Mouse (Mus musculus): ENCODE results near the gene Mif. TPM values are rescaled to one million over a fixed set of nuclear protein-coding genes. Genes with fewer than 3 reads are reported as not detected.
"Not testable (repeated sequence)": the region's sequence is repeated elsewhere in the genome, so short reads cannot be mapped to it uniquely, and the experiment has no call there.

Mif gene
- 261 and 275 TPM in 2 replicates for polyA plus RNA-seq (2012; rRNA removed)

- H3K4me3 ChIP-seq (ENCODE audit: control insufficient read depth, low read depth, low read length): peak within 1 kb of the TSS; percentile 92
- not testable (repeated sequence) for H3K36me3 ChIP-seq (ENCODE audit: control insufficient read depth, insufficient read depth, low read length); H3K4me1 ChIP-seq (ENCODE audit: control insufficient read depth, insufficient read depth, low read length); H3K27me3 ChIP-seq (ENCODE audit: control insufficient read depth, insufficient read depth, low read length)
- peak within 1 kb of the TSS; percentile 86 for H3K27ac ChIP-seq (ENCODE audit: control insufficient read depth, insufficient read depth, low read depth, low read length)
- TF ChIP-seq CTCF (IDR thresholded peaks at IDR 0.05; ENCODE audit: control insufficient read depth, insufficient read depth, insufficient replicate concordance, low read depth, low read length) (0 out of 2 replicates have a peak, but pooled peaks have one; percentile 0), POLR2A (IDR thresholded peaks at IDR 0.05; ENCODE audit: control insufficient read depth, low read depth, low read length) (peak; percentile 89)
Measured at GRCm38 (mm10) chr10:75859786-75860470, at the start of gene Mif. Gene Mif (minus strand): TSS chr10:75860240.

GRCm38 (mm10) chr10:75906882-75907281 is 46.8 kb upstream of the Mif start:
- no peak for TF ChIP-seq POLR2A (IDR thresholded peaks at IDR 0.05; ENCODE audit: control insufficient read depth, low read depth, low read length)
- no peak for TF ChIP-seq CTCF (IDR thresholded peaks at IDR 0.05; ENCODE audit: control insufficient read depth, insufficient read depth, insufficient replicate concordance, low read depth, low read length)
- no peaks in the 10 kb centered on the region; the same call in 1 of the 2 replicates for H3K4me1 ChIP-seq (ENCODE audit: control insufficient read depth, insufficient read depth, low read length)
- no peak overlapping the region for H3K4me3 ChIP-seq (ENCODE audit: control insufficient read depth, low read depth, low read length)
- H3K27ac ChIP-seq (ENCODE audit: control insufficient read depth, insufficient read depth, low read depth, low read length): no peak overlapping the region
- peaks cover 3% of the 10 kb centered on the region for H3K36me3 ChIP-seq (ENCODE audit: control insufficient read depth, insufficient read depth, low read length)
- H3K27me3 ChIP-seq (ENCODE audit: control insufficient read depth, insufficient read depth, low read length): no peaks in the 10 kb centered on the region

GRCm38 (mm10) chr10:75904391-75904790 is 44.4 kb upstream of the Mif start:
- TF ChIP-seq POLR2A (IDR thresholded peaks at IDR 0.05; ENCODE audit: control insufficient read depth, low read depth, low read length) (no peak), CTCF (IDR thresholded peaks at IDR 0.05; ENCODE audit: control insufficient read depth, insufficient read depth, insufficient replicate concordance, low read depth, low read length) (no peak)
- Histone ChIP-seq H3K4me3 (ENCODE audit: control insufficient read depth, low read depth, low read length) (no peak overlapping the region), H3K27ac (ENCODE audit: control insufficient read depth, insufficient read depth, low read depth, low read length) (no peak overlapping the region), H3K36me3 (ENCODE audit: control insufficient read depth, insufficient read depth, low read length) (no peaks in the 10 kb centered on the region), H3K27me3 (ENCODE audit: control insufficient read depth, insufficient read depth, low read length) (no peaks in the 10 kb centered on the region), H3K4me1 (ENCODE audit: control insufficient read depth, insufficient read depth, low read length) (no peaks in the 10 kb centered on the region; the same call in 1 of the 2 replicates)

- Histone ChIP-seq H3K4me1 (ENCODE audit: control insufficient read depth, insufficient read depth, low read length) (peaks cover 17% of the 10 kb centered on the region), H3K36me3 (ENCODE audit: control insufficient read depth, insufficient read depth, low read length) (no peaks in the 10 kb centered on the region), H3K27ac (ENCODE audit: control insufficient read depth, insufficient read depth, low read depth, low read length) (no peak overlapping the region), H3K27me3 (ENCODE audit: control insufficient read depth, insufficient read depth, low read length) (no peaks in the 10 kb centered on the region), H3K4me3 (ENCODE audit: control insufficient read depth, low read depth, low read length) (no peak overlapping the region)
- TF ChIP-seq CTCF (IDR thresholded peaks at IDR 0.05; ENCODE audit: control insufficient read depth, insufficient read depth, insufficient replicate concordance, low read depth, low read length): no peak
- no peak for TF ChIP-seq POLR2A (IDR thresholded peaks at IDR 0.05; ENCODE audit: control insufficient read depth, low read depth, low read length)
Measured at GRCm38 (mm10) chr10:75898846-75899245, 38.8 kb upstream of the Mif start.

- Histone ChIP-seq H3K36me3 (ENCODE audit: control insufficient read depth, insufficient read depth, low read length) (no peaks in the 10 kb centered on the region), H3K4me3 (ENCODE audit: control insufficient read depth, low read depth, low read length) (no peak overlapping the region), H3K27ac (ENCODE audit: control insufficient read depth, insufficient read depth, low read depth, low read length) (peak overlapping the region; percentile 35; the same call in 1 of the 2 replicates), H3K4me1 (ENCODE audit: control insufficient read depth, insufficient read depth, low read length) (peaks cover 18% of the 10 kb centered on the region), H3K27me3 (ENCODE audit: control insufficient read depth, insufficient read depth, low read length) (no peaks in the 10 kb centered on the region)
- TF ChIP-seq CTCF (IDR thresholded peaks at IDR 0.05; ENCODE audit: control insufficient read depth, insufficient read depth, insufficient replicate concordance, low read depth, low read length): no peak
- TF ChIP-seq POLR2A (IDR thresholded peaks at IDR 0.05; ENCODE audit: control insufficient read depth, low read depth, low read length): no peak
Measured at GRCm38 (mm10) chr10:75898039-75898564, 38.1 kb upstream of the Mif start.

- Histone ChIP-seq H3K4me3 (ENCODE audit: control insufficient read depth, low read depth, low read length) (no peak overlapping the region), H3K27ac (ENCODE audit: control insufficient read depth, insufficient read depth, low read depth, low read length) (no peak overlapping the region), H3K4me1 (ENCODE audit: control insufficient read depth, insufficient read depth, low read length) (peaks cover 18% of the 10 kb centered on the region), H3K27me3 (ENCODE audit: control insufficient read depth, insufficient read depth, low read length) (no peaks in the 10 kb centered on the region), H3K36me3 (ENCODE audit: control insufficient read depth, insufficient read depth, low read length) (no peaks in the 10 kb centered on the region)
- no peak for TF ChIP-seq POLR2A (IDR thresholded peaks at IDR 0.05; ENCODE audit: control insufficient read depth, low read depth, low read length)
- peak; percentile 39; the same call in 1 of the 2 replicates for TF ChIP-seq CTCF (IDR thresholded peaks at IDR 0.05; ENCODE audit: control insufficient read depth, insufficient read depth, insufficient replicate concordance, low read depth, low read length)
Measured at GRCm38 (mm10) chr10:75897373-75897772, 37.3 kb upstream of the Mif start.

- no peak overlapping the region for H3K4me3 ChIP-seq (ENCODE audit: control insufficient read depth, low read depth, low read length)
- TF ChIP-seq POLR2A (IDR thresholded peaks at IDR 0.05; ENCODE audit: control insufficient read depth, low read depth, low read length): no peak
- no peak for TF ChIP-seq CTCF (IDR thresholded peaks at IDR 0.05; ENCODE audit: control insufficient read depth, insufficient read depth, insufficient replicate concordance, low read depth, low read length)
- H3K36me3 ChIP-seq (ENCODE audit: control insufficient read depth, insufficient read depth, low read length): no peaks in the 10 kb centered on the region
- H3K4me1 ChIP-seq (ENCODE audit: control insufficient read depth, insufficient read depth, low read length): peaks cover 18% of the 10 kb centered on the region
- H3K27me3 ChIP-seq (ENCODE audit: control insufficient read depth, insufficient read depth, low read length): no peaks in the 10 kb centered on the region
- H3K27ac ChIP-seq (ENCODE audit: control insufficient read depth, insufficient read depth, low read depth, low read length): no peak overlapping the region
Measured at GRCm38 (mm10) chr10:75896208-75896607, 36.2 kb upstream of the Mif start.
